Mouse (Mus musculus): ENCODE data around the gene Polr2l.

The Polr2l gene

GRCm38 (mm10) chr7:141467230-141468030 is 7.5 kb downstream of the Polr2l start, which contains the start of gene Cd151:
Gene Cd151 (plus strand): TSS chr7:141467392.
- peak; percentile 92 for DNase-seq (ENCODE audit: low spot score)

- no peak for DNase-seq (ENCODE audit: low spot score)
Observed at GRCm38 (mm10) chr7:141466607-141467148, 8.3 kb downstream of the Polr2l start.

- no peak for DNase-seq (ENCODE audit: low spot score)
Observed at GRCm38 (mm10) chr7:141466045-141466394, 8.9 kb downstream of the Polr2l start.

GRCm38 (mm10) chr7:141465388-141466044 is 9.4 kb downstream of the Polr2l start:
- DNase-seq (ENCODE audit: low spot score): no peak

- DNase-seq (ENCODE audit: low spot score): no peak
Observed at GRCm38 (mm10) chr7:141464603-141465201, 10.2 kb downstream of the Polr2l start.

GRCm38 (mm10) chr7:141463824-141464602 is 10.9 kb downstream of the Polr2l start:
- DNase-seq (ENCODE audit: low spot score): no peak

GRCm38 (mm10) chr7:141462333-141462821 is 12.6 kb downstream of the Polr2l start:
- no peak for DNase-seq (ENCODE audit: low spot score)

GRCm38 (mm10) chr7:141461521-141462332 is 13.2 kb downstream of the Polr2l start:
- no peak for DNase-seq (ENCODE audit: low spot score)

GRCm38 (mm10) chr7:141460391-141461113 is 14.4 kb downstream of the Polr2l start, which contains the start of gene Cracr2b:
Gene Cracr2b (plus strand): TSS chr7:141461094.
- no peak for DNase-seq (ENCODE audit: low spot score)

GRCm38 (mm10) chr7:141460001-141460390 is 14.9 kb downstream of the Polr2l start:
- DNase-seq (ENCODE audit: low spot score): no peak

- no peak for DNase-seq (ENCODE audit: low spot score)
Observed at GRCm38 (mm10) chr7:141459301-141459711, 15.6 kb downstream of the Polr2l start.

GRCm38 (mm10) chr7:141458661-141459060 is 16.3 kb downstream of the Polr2l start:
- DNase-seq (ENCODE audit: low spot score): no peak

GRCm38 (mm10) chr7:141457986-141458660 is 16.8 kb downstream of the Polr2l start:
- DNase-seq (ENCODE audit: low spot score): no peak

GRCm38 (mm10) chr7:141457236-141457635 is 17.7 kb downstream of the Polr2l start:
- no peak for DNase-seq (ENCODE audit: low spot score)

GRCm38 (mm10) chr7:141456739-141457138 is 18.2 kb downstream of the Polr2l start:
- peak; percentile 19 for DNase-seq (ENCODE audit: low spot score)

- peak; percentile 70 for DNase-seq (ENCODE audit: low spot score)
Observed at GRCm38 (mm10) chr7:141455610-141456314, 19.2 kb downstream of the Polr2l start.

GRCm38 (mm10) chr7:141454967-141455551 is 19.9 kb downstream of the Polr2l start, which contains the start of gene Pnpla2:
Gene Pnpla2 (plus strand): TSS chr7:141455198.
- DNase-seq (ENCODE audit: low spot score): peak; percentile 96

GRCm38 (mm10) chr7:141453636-141454035 is 21.3 kb downstream of the Polr2l start:
- no peak for DNase-seq (ENCODE audit: low spot score)
